Mouse (Mus musculus) stomach, postnatal 0 days (tissue): ENCODE measurements at regions not wholly inside any gene's neighbourhood (a gene's known extent, or its start where the extent isn't known, plus 50 kb on each side); places are given as distances from the start of the nearest gene placed in this dataset.

Source experiments
- CTCF ChIP-seq: IDR thresholded peaks from 2 replicates; pipeline ENCODE4 v1.5.1; 2016; ENCODE audit warnings: antibody characterized with exemption, low read depth, mild to moderate bottlenecking, moderate library complexity
- EP300 ChIP-seq: optimal IDR thresholded peaks from 2 replicates; pipeline ENCODE3; 2016; ENCODE audit warnings: antibody characterized with exemption

DNA sequence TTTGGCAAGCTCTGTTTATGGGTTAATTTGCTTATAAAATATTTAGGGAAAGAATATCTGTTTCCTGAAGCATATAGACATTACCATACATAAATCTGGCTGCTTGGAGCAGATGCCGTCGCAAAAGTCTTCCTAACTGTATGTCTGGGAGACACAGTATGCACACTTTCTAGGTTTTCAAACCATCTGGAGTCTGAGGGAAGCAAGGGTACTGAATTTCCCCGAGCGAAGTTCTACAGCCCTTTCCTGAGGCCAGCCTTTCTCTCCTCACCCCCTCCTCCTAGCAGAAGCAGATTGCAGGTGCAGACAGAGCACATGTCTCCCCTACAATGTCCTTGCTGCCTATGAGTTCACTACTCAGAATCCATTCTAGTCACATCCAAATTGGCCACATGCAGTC lies 338.8 kb upstream of the Arglu1 start:
- TF ChIP-seq CTCF (no peak), EP300 (no peak)
